Mouse (Mus musculus): ENCODE results near the gene Clcnka.

- TF ChIP-seq CTCF (conservative IDR thresholded peaks at IDR 0.05; ENCODE audit: insufficient read depth, insufficient read length, low read depth, low read length) = peak; percentile 58
- no peak for TF ChIP-seq POLR2A (IDR thresholded peaks at IDR 0.05; ENCODE audit: low read depth, low read length)
Measured at GRCm38 (mm10) chr4:141360846-141361245, 37.7 kb downstream of the Clcnka start.
